Mouse (Mus musculus): Measurements from ENCODE around the gene Actr6. TPM values are rescaled to one million over a fixed set of nuclear protein-coding genes. Genes with fewer than 3 reads are reported as not detected.

Actr6 gene
- polyA plus RNA-seq, 1 experiment, result 9.0 TPM

DNA sequence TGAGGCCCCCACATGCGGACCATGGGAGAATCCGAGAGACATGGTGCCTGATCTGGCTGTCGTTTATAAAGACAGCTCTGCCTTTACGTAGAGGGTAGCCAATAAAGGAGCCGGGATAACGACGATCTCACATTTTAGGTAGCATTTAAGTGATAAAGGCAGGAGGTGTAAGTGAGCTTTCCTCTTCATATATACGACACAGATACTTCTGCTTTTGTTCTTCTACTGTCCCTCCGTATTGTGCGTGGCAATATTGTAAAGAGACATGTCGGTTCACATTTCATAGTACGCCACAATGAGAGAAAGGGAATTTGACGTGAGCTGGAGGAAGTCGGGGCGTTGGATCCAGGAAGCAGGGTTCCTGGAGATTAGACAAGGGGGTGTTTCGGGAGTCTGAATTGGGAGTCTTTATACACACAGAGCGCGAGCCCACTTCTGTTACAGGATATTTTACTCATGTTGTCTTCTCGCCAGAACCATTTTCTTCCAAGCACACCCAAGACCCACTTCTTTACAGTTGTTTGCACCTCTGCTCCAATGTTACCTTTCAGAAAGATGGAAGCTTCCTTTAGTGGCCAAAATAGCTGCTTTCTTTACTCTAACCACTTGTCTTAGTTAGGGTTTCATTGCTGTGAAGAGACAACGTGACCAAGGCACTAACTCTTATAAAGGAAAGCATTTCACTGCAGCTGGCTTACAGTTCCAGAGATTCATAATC, 36.7 kb downstream of the Actr6 start:
- H3K27me3 ChIP-seq (ENCODE audit: control insufficient read depth, insufficient read depth, low read length), result no peaks in the 10 kb centered on the region
- TF ChIP-seq CTCF (IDR thresholded peaks at IDR 0.05; ENCODE audit: control insufficient read depth, insufficient read depth, insufficient replicate concordance, low read depth, low read length), result no peak
- TF ChIP-seq POLR2A (IDR thresholded peaks at IDR 0.05; ENCODE audit: control insufficient read depth, low read depth, low read length), result no peak
- no peaks in the 10 kb centered on the region; the same call in 1 of the 2 replicates for H3K4me1 ChIP-seq (ENCODE audit: control insufficient read depth, insufficient read depth, low read length)
- no peak overlapping the region for H3K27ac ChIP-seq (ENCODE audit: control insufficient read depth, insufficient read depth, low read depth, low read length)
- no peak overlapping the region for H3K4me3 ChIP-seq (ENCODE audit: control insufficient read depth, low read depth, low read length)
- no peaks in the 10 kb centered on the region for H3K36me3 ChIP-seq (ENCODE audit: control insufficient read depth, insufficient read depth, low read length)

DNA sequence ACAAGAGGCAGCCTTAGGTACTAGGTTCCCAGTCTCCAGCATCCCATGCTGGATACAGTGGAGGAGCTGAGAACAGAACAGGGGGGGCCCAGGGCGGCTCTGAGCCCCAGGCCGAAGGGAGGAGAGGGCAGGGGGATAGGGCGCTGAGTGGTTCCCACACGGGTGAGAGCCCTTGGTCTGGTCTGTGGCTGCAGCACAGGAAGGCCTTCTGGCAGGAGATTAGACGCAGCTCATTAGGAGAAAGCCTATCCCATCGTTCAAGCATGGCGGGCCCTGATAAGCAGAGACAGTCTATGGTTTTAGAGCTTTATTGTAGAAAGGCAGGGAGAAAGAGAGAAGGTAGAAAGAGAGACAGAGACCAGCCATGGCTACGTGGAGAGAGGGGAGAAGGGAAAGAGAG, 42.1 kb downstream of the Actr6 start:
- TF ChIP-seq POLR2A (IDR thresholded peaks at IDR 0.05; ENCODE audit: control insufficient read depth, low read depth, low read length) (no peak), CTCF (IDR thresholded peaks at IDR 0.05; ENCODE audit: control insufficient read depth, insufficient read depth, insufficient replicate concordance, low read depth, low read length) (no peak)
- Histone ChIP-seq H3K4me1 (ENCODE audit: control insufficient read depth, insufficient read depth, low read length) (peaks cover 2% of the 10 kb centered on the region), H3K4me3 (ENCODE audit: control insufficient read depth, low read depth, low read length) (no peak overlapping the region), H3K27ac (ENCODE audit: control insufficient read depth, insufficient read depth, low read depth, low read length) (no peak overlapping the region), H3K27me3 (ENCODE audit: control insufficient read depth, insufficient read depth, low read length) (no peaks in the 10 kb centered on the region), H3K36me3 (ENCODE audit: control insufficient read depth, insufficient read depth, low read length) (no peaks in the 10 kb centered on the region)

DNA sequence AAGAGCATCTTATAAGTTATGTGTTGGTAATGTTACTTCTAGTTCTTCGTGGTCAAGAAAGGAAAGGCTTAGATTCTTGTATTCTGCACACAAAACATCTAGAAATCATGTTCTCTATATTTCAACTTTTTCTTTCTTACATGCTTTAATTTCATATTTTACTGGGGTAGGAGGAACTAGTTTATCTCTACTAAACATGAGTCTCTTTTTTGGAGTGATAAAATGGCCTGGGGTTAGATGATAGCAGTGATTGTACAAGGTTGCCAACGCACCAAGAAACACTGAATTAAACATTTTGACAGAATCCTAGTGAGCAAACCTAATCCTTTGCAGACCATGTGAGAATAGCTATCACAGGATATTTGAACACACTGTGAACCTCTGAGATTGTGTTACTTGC, 44.6 kb downstream of the Actr6 start:
- no peak overlapping the region for H3K27ac ChIP-seq (ENCODE audit: control insufficient read depth, insufficient read depth, low read depth, low read length)
- H3K4me1 ChIP-seq (ENCODE audit: control insufficient read depth, insufficient read depth, low read length), result peaks cover 2% of the 10 kb centered on the region
- no peaks in the 10 kb centered on the region for H3K27me3 ChIP-seq (ENCODE audit: control insufficient read depth, insufficient read depth, low read length)
- H3K36me3 ChIP-seq (ENCODE audit: control insufficient read depth, insufficient read depth, low read length), result no peaks in the 10 kb centered on the region
- no peak overlapping the region for H3K4me3 ChIP-seq (ENCODE audit: control insufficient read depth, low read depth, low read length)
- no peak for TF ChIP-seq CTCF (IDR thresholded peaks at IDR 0.05; ENCODE audit: control insufficient read depth, insufficient read depth, insufficient replicate concordance, low read depth, low read length)

DNA sequence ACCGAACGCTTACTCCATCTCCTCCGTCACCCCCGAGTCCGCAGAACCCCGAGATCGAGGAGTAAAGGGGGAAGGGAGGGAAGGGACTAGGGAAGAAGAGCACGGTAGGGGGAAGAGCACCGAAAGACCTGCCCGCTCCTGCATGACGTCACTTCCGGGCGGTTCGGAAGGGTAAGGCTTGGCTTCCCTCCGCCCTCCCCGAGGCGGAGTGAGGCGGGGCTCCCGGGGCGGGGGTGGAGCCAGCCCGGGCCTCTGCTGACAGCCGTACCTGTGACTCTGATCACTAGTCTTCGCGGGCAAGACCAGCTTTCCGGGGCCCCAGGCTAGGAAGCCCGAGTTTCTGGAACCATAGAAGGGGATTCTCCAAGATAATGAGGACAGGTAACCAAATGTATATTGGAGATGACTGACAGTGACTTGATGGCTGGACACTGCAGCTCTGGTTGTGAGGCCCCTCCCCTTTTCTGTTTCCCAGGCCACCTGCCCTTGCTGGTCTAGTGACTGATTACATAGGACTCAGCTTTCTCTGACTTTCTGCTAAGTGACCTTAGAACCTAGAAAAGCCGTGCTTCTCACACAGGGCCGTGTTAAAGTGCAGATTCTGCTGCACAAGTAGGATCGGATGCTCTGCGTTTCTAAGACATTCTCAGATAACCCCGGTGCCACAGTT, 45.8 kb downstream of the Actr6 start, which contains the start of gene Scyl2:
Scyl2 (minus strand) TSS at position 147 of the 670 bp plus-strand sequence.
- peaks cover 2% of the 10 kb centered on the region for H3K4me1 ChIP-seq (ENCODE audit: control insufficient read depth, insufficient read depth, low read length)
- no peak for TF ChIP-seq CTCF (IDR thresholded peaks at IDR 0.05; ENCODE audit: control insufficient read depth, insufficient read depth, insufficient replicate concordance, low read depth, low read length)
- TF ChIP-seq POLR2A (IDR thresholded peaks at IDR 0.05; ENCODE audit: control insufficient read depth, low read depth, low read length), result peak; percentile 94
- H3K27ac ChIP-seq (ENCODE audit: control insufficient read depth, insufficient read depth, low read depth, low read length), result peak within 1 kb of the TSS; percentile 45
- peak within 1 kb of the TSS; percentile 88 for H3K4me3 ChIP-seq (ENCODE audit: control insufficient read depth, low read depth, low read length)
- no peaks in the 10 kb centered on the region for H3K36me3 ChIP-seq (ENCODE audit: control insufficient read depth, insufficient read depth, low read length)
- no peaks in the 10 kb centered on the region for H3K27me3 ChIP-seq (ENCODE audit: control insufficient read depth, insufficient read depth, low read length)

DNA sequence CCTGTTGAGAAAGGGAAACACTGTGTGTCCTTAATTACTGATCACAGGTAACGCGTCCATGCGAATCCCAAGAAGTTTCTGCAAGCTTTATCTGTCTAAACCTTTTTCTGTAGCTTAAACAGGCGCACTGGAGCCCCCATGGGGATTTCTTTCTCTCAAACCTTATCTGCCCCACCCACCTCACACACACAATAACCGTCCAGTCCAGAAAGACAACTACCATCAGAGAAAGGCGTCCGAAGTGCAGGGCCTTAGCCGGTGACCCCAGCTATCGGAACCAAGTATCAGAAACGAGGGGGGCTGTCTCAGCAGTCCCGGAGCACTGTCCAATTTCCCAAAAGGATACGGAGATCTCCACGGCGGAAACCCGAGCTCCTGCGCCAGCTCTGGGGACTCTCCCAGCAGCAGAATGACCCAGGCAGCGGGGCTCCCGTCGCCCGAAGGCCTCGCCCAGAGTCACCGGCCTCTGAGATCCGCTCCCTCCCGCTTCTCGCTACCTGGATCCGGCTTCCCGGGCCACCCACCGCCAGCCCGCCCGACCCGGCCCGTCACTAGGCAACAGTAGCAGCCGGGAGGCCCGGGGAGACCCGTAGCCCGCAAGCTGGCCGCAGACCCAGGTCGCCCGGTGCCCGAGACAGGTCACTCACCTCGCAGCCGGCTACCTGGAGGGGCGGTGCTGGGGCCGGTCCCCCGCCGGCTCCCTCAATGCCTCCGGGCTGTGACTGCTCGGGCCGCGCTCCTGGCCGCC, 46.5 kb downstream of the Actr6 start:
- H3K36me3 ChIP-seq (ENCODE audit: control insufficient read depth, insufficient read depth, low read length), result no peaks in the 10 kb centered on the region
- peaks cover 2% of the 10 kb centered on the region for H3K4me1 ChIP-seq (ENCODE audit: control insufficient read depth, insufficient read depth, low read length)
- H3K27ac ChIP-seq (ENCODE audit: control insufficient read depth, insufficient read depth, low read depth, low read length), result peak overlapping the region; percentile 45
- no peaks in the 10 kb centered on the region for H3K27me3 ChIP-seq (ENCODE audit: control insufficient read depth, insufficient read depth, low read length)
- peak overlapping the region; percentile 88 for H3K4me3 ChIP-seq (ENCODE audit: control insufficient read depth, low read depth, low read length)
- TF ChIP-seq CTCF (IDR thresholded peaks at IDR 0.05; ENCODE audit: control insufficient read depth, insufficient read depth, insufficient replicate concordance, low read depth, low read length) (no peak), POLR2A (IDR thresholded peaks at IDR 0.05; ENCODE audit: control insufficient read depth, low read depth, low read length) (no peak)

DNA sequence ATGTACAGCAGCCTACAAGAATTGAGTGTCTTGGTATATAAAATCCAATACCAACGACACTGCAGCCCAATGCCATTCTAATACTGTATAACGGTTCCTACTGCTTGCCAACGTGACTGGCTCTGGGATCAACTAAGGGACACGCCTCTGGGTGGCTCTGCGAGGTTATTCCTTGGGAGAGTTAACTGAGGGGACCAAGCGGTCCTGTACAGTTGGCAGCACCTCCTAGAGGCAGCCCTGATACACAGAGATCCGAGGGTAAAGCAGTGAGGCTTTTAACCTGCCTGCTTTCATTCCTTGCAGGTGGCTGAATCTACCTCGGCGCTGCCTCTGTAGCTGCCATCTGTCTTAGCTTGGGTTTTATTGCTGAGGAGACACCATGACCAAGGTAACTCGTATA, 49.1 kb downstream of the Actr6 start:
- no peak overlapping the region for H3K4me3 ChIP-seq (ENCODE audit: control insufficient read depth, low read depth, low read length)
- H3K4me1 ChIP-seq (ENCODE audit: control insufficient read depth, insufficient read depth, low read length), result peaks cover 2% of the 10 kb centered on the region; the same call in 1 of the 2 replicates

DNA sequence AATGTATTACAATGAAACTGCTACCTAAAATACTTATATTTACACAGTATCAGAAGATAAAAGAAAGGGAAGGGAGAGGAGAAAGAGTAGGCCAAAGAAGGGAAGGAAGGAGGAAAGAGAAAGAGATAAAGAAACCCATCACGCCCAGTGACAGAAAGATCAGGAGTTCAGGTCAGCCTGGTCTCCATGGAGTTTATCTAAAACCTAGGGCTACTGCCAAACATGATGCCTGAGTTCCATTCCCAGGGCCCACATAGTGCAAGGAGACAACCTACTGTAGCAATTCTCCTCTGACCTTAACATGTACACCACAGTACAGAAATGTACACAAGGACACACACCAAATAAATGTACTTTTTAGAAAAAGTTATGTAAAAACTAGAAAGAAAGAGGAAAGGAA, 49.9 kb downstream of the Actr6 start:
- Histone ChIP-seq H3K27me3 (ENCODE audit: control insufficient read depth, insufficient read depth, low read length) (no peaks in the 10 kb centered on the region), H3K27ac (ENCODE audit: control insufficient read depth, insufficient read depth, low read depth, low read length) (no peak overlapping the region), H3K36me3 (ENCODE audit: control insufficient read depth, insufficient read depth, low read length) (no peaks in the 10 kb centered on the region), H3K4me3 (ENCODE audit: control insufficient read depth, low read depth, low read length) (no peak overlapping the region), H3K4me1 (ENCODE audit: control insufficient read depth, insufficient read depth, low read length) (peaks cover 2% of the 10 kb centered on the region; the same call in 1 of the 2 replicates)
- TF ChIP-seq CTCF (IDR thresholded peaks at IDR 0.05; ENCODE audit: control insufficient read depth, insufficient read depth, insufficient replicate concordance, low read depth, low read length) (no peak), POLR2A (IDR thresholded peaks at IDR 0.05; ENCODE audit: control insufficient read depth, low read depth, low read length) (no peak)

More for the DNA sequence above, 49.1 kb downstream of the Actr6 start:
- Histone ChIP-seq H3K27ac (ENCODE audit: control insufficient read depth, insufficient read depth, low read depth, low read length) (no peak overlapping the region), H3K27me3 (ENCODE audit: control insufficient read depth, insufficient read depth, low read length) (no peaks in the 10 kb centered on the region), H3K36me3 (ENCODE audit: control insufficient read depth, insufficient read depth, low read length) (no peaks in the 10 kb centered on the region)
- TF ChIP-seq CTCF (IDR thresholded peaks at IDR 0.05; ENCODE audit: control insufficient read depth, insufficient read depth, insufficient replicate concordance, low read depth, low read length) (no peak), POLR2A (IDR thresholded peaks at IDR 0.05; ENCODE audit: control insufficient read depth, low read depth, low read length) (no peak)
